Mouse (Mus musculus): ENCODE measurements around the gene Mb. TPM values are rescaled to one million over a fixed set of nuclear protein-coding genes. Genes with fewer than 3 reads are reported as not detected.

Mb gene
- total RNA-seq, 1 experiment = not detected

GRCm38 (mm10) chr15:77058566-77058965, 8.1 kb upstream of the Mb start:
- Histone ChIP-seq H3K9ac (ENCODE audit: insufficient read depth, low read depth, low read length, poor library complexity, severe bottlenecking) (no peak overlapping the region), H3K27ac (ENCODE audit: insufficient read depth, low read depth, low read length, poor library complexity, severe bottlenecking) (peak overlapping the region; percentile 82; the same call in 1 of the 2 replicates), H3K9me3 (ENCODE audit: control insufficient read depth, insufficient read depth, low read depth, low read length) (no peaks in the 10 kb centered on the region), H3K4me1 (ENCODE audit: control insufficient read depth in 2 of 2, insufficient read depth in 2 of 2, low read length in 2 of 2, poor library complexity in 1 of 2) (peaks cover 2 to 22% of the 10 kb centered on the region in 2 experiments), H3K4me3 (ENCODE audit: insufficient read depth in 1 of 2, low read depth in 1 of 2, low read length in 2 of 2, poor library complexity in 1 of 2, severe bottlenecking in 1 of 2) (no peak overlapping the region), H3K36me3 (ENCODE audit: control insufficient read depth, insufficient read depth, low read length, poor library complexity, severe bottlenecking) (no peaks in the 10 kb centered on the region)
- DNase-seq (ENCODE audit: low read depth, low spot score) = peak; percentile 74
- TF ChIP-seq ZNF384 (IDR thresholded peaks at IDR 0.05; ENCODE audit: low read depth, low read length) (peak; percentile 97), CHD2 (IDR thresholded peaks at IDR 0.05; ENCODE audit: low read depth, low read length) (0 out of 2 replicates have a peak, but pooled peaks have one; percentile 26), MAFK (IDR thresholded peaks at IDR 0.05; ENCODE audit: insufficient read depth, low read depth, low read length) (peak; percentile 79), HCFC1 (IDR thresholded peaks at IDR 0.05; ENCODE audit: borderline replicate concordance, insufficient read depth, low read length) (no peak)
- in situ Hi-C loops (cut with MboI; ENCODE audit: low sequenced_read_pairs in 2 of 2, unreplicated experiment in 2 of 2) = no loop called here

DNA sequence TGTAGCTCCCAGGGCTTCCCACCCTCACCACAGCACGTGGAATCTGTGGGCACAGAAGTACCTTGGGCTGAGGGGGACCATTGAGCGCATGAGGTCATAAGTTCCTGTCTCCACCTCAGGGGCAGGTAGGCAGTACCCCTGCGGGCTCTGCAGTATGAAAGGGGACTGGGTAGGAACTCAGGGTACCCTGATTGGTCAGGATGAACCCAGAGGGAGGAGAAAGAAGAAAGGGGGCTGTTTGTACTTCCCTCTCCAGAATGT, 6.3 kb upstream of the Mb start:
- Histone ChIP-seq H3K9ac (ENCODE audit: insufficient read depth, low read depth, low read length, poor library complexity, severe bottlenecking) (peak overlapping the region; percentile 48), H3K4me3 (ENCODE audit: insufficient read depth in 1 of 2, low read depth in 1 of 2, low read length in 2 of 2, poor library complexity in 1 of 2, severe bottlenecking in 1 of 2) (peak overlapping the region; percentile 16 to 22), H3K36me3 (ENCODE audit: control insufficient read depth, insufficient read depth, low read length, poor library complexity, severe bottlenecking) (no peaks in the 10 kb centered on the region), H3K9me3 (ENCODE audit: control insufficient read depth, insufficient read depth, low read depth, low read length) (no peaks in the 10 kb centered on the region), H3K27ac (ENCODE audit: insufficient read depth, low read depth, low read length, poor library complexity, severe bottlenecking) (peak overlapping the region; percentile 77), H3K4me1 (ENCODE audit: control insufficient read depth in 2 of 2, insufficient read depth in 2 of 2, low read length in 2 of 2, poor library complexity in 1 of 2) (peaks cover 7 to 30% of the 10 kb centered on the region in 2 experiments)
- in situ Hi-C loops (cut with MboI; ENCODE audit: low sequenced_read_pairs in 2 of 2, unreplicated experiment in 2 of 2) = no loop called here
- TF ChIP-seq ZC3H11A (IDR thresholded peaks at IDR 0.05; ENCODE audit: borderline replicate concordance, low read depth, low read length) (no peak), CHD2 (IDR thresholded peaks at IDR 0.05; ENCODE audit: low read depth, low read length) (no peak), HCFC1 (IDR thresholded peaks at IDR 0.05; ENCODE audit: borderline replicate concordance, insufficient read depth, low read length) (no peak), MAFK (IDR thresholded peaks at IDR 0.05; ENCODE audit: insufficient read depth, low read depth, low read length) (no peak), ZNF384 (IDR thresholded peaks at IDR 0.05; ENCODE audit: low read depth, low read length) (no peak)
- DNase-seq (ENCODE audit: low read depth, low spot score) = no peak

- Histone ChIP-seq H3K36me3 (ENCODE audit: control insufficient read depth, insufficient read depth, low read length, poor library complexity, severe bottlenecking) (no peaks in the 10 kb centered on the region), H3K4me1 (ENCODE audit: control insufficient read depth in 2 of 2, insufficient read depth in 2 of 2, low read length in 2 of 2, poor library complexity in 1 of 2) (peaks cover 7 to 32% of the 10 kb centered on the region in 2 experiments), H3K4me3 (ENCODE audit: insufficient read depth in 1 of 2, low read depth in 1 of 2, low read length in 2 of 2, poor library complexity in 1 of 2, severe bottlenecking in 1 of 2) (peak overlapping the region; percentile 16 to 22), H3K9me3 (ENCODE audit: control insufficient read depth, insufficient read depth, low read depth, low read length) (no peaks in the 10 kb centered on the region), H3K27ac (ENCODE audit: insufficient read depth, low read depth, low read length, poor library complexity, severe bottlenecking) (peak overlapping the region; percentile 77), H3K9ac (ENCODE audit: insufficient read depth, low read depth, low read length, poor library complexity, severe bottlenecking) (peak overlapping the region; percentile 48)
- in situ Hi-C loops (cut with MboI; ENCODE audit: low sequenced_read_pairs in 2 of 2, unreplicated experiment in 2 of 2) = no loop called here
- DNase-seq (ENCODE audit: low read depth, low spot score) = no peak
- TF ChIP-seq ZC3H11A (IDR thresholded peaks at IDR 0.05; ENCODE audit: borderline replicate concordance, low read depth, low read length) (no peak), CHD2 (IDR thresholded peaks at IDR 0.05; ENCODE audit: low read depth, low read length) (peak; percentile 22; the same call in 1 of the 2 replicates), MAFK (IDR thresholded peaks at IDR 0.05; ENCODE audit: insufficient read depth, low read depth, low read length) (no peak), HCFC1 (IDR thresholded peaks at IDR 0.05; ENCODE audit: borderline replicate concordance, insufficient read depth, low read length) (no peak), ZNF384 (IDR thresholded peaks at IDR 0.05; ENCODE audit: low read depth, low read length) (no peak)
These were observed 5.7 kb upstream of the Mb start for GRCm38 (mm10) chr15:77056001-77056790.

DNA sequence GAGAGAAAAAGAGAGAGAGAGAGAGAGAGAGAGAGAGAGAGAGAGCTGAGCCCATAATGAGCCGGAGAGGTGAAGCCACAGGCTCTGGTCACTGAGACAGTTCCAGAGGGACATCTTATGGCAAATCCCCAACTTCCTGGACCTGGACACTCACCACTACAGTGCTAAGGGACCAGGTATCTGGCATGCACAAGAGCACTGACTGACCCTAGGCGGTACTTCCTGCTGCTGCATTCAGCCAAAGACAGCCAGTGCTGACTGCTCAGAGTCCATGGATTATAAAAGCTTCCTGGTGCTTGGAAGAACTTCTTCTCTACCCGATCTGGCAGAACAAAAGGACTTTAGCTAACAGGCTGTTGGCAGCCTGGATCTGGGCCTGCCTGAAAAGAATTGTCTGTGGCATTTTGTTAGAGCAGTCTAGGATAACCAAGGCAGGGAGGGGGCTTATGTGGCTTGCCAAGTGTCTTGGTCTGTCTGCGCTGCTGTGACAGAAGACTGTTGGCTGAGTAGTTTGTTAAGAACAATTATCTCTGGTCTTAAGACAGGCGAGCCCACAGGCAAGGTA, 4.2 kb upstream of the Mb start:
- Histone ChIP-seq H3K4me3 (ENCODE audit: insufficient read depth in 1 of 2, low read depth in 1 of 2, low read length in 2 of 2, poor library complexity in 1 of 2, severe bottlenecking in 1 of 2) (no peak overlapping the region), H3K4me1 (ENCODE audit: control insufficient read depth in 2 of 2, insufficient read depth in 2 of 2, low read length in 2 of 2, poor library complexity in 1 of 2) (peaks cover 8 to 34% of the 10 kb centered on the region in 2 experiments), H3K36me3 (ENCODE audit: control insufficient read depth, insufficient read depth, low read length, poor library complexity, severe bottlenecking) (no peaks in the 10 kb centered on the region), H3K9ac (ENCODE audit: insufficient read depth, low read depth, low read length, poor library complexity, severe bottlenecking) (no peak overlapping the region), H3K27ac (ENCODE audit: insufficient read depth, low read depth, low read length, poor library complexity, severe bottlenecking) (0 out of 2 replicates have a peak overlapping the region, but pooled peaks have one; percentile 6), H3K9me3 (ENCODE audit: control insufficient read depth, insufficient read depth, low read depth, low read length) (no peaks in the 10 kb centered on the region)
- TF ChIP-seq ZNF384 (IDR thresholded peaks at IDR 0.05; ENCODE audit: low read depth, low read length) (no peak), HCFC1 (IDR thresholded peaks at IDR 0.05; ENCODE audit: borderline replicate concordance, insufficient read depth, low read length) (no peak), MAFK (IDR thresholded peaks at IDR 0.05; ENCODE audit: insufficient read depth, low read depth, low read length) (no peak)
- no peak for DNase-seq (ENCODE audit: low read depth, low spot score)
- in situ Hi-C loops (cut with MboI; ENCODE audit: low sequenced_read_pairs in 2 of 2, unreplicated experiment in 2 of 2) = no loop called here

Data from ES-E14 (cell line).